Mouse (Mus musculus) naive thymus-derived CD4-positive, alpha-beta T cell, adult 2 months (primary cell): ENCODE results near the gene Rnps1.
A peak's percentile ranks its signal among the peaks of the same experiment; 100 is the strongest.

Source experiments
- DNase-seq: peaks from one replicate; pipeline ENCODE4 v3.0.0-alpha.2; 2011; ENCODE audit warnings: low read depth

Gene Rnps1

GRCm38 (mm10) chr17:24470701-24471527 is 56.5 kb downstream of the Rnps1 start:
- DNase-seq: peak; percentile 45

GRCm38 (mm10) chr17:24472512-24472911 is 58.1 kb downstream of the Rnps1 start:
- no peak for DNase-seq

- DNase-seq: no peak
Measured at GRCm38 (mm10) chr17:24473612-24474275, 59.4 kb downstream of the Rnps1 start, which contains the start of gene Bricd5. TSS of gene Bricd5 (plus strand) at chr17:24473884.

GRCm38 (mm10) chr17:24474557-24474956 is 60.2 kb downstream of the Rnps1 start:
- DNase-seq: no peak
